Mouse (Mus musculus): Measurements from ENCODE around the gene Ranbp9. TPM values are rescaled to one million over a fixed set of nuclear protein-coding genes. Genes with fewer than 3 reads are reported as not detected.
A peak's percentile ranks its signal among the peaks of the same experiment; 100 is the strongest.

Gene Ranbp9
- 10 to 100 TPM; 35.9 to 46.7 (median 41.6) TPM for total RNA-seq (2022)

DNA sequence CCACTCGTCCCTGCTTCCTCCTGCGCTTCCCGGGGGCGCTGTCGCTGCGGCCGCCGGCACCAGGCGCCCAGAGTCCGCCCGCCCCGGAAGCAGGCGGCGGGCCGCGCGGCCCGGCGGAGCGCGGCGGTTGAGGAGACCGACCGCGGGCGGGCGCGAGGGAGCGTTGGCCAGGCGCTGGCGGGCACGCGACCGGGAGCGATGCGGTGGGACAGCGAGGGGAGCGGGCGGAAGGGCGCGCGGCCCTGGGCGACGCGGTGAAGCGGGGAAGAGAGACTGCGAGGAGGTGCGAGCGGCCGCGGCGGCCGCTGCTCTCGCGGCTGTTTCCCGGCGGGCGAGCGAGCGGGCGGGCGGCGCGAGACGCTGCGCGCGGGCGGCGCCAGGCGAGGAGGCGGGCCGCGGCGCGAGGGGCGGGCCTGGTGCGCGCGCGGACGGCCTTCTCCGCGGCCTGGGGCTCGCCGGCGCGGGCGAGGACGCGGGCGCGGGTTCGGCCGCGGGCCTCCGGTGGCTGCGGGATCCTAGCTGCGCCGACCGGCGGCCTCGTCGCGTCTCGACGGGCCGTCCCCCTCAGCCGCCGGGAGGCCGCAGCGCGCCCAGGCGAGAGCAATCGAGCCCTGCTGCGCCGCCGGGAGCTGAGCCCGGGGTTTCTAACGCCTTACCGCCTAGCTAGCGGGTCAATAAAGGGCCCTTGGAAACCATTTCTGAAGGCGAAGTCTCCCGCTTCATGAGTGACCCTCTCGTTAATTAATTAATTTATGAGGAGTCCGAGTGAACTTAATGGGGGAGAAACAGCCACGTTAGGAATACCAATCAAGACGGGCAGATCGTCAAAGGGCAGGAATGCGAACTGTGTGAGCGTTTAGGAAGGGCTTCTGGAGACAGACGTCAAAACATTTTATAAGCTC is at the start of gene Ranbp9:
Ranbp9 (minus strand) TSS at position 326 of the 902 bp plus-strand sequence.
- peak; percentile 57 for DNase-seq (ENCODE audit: low spot score)

DNA sequence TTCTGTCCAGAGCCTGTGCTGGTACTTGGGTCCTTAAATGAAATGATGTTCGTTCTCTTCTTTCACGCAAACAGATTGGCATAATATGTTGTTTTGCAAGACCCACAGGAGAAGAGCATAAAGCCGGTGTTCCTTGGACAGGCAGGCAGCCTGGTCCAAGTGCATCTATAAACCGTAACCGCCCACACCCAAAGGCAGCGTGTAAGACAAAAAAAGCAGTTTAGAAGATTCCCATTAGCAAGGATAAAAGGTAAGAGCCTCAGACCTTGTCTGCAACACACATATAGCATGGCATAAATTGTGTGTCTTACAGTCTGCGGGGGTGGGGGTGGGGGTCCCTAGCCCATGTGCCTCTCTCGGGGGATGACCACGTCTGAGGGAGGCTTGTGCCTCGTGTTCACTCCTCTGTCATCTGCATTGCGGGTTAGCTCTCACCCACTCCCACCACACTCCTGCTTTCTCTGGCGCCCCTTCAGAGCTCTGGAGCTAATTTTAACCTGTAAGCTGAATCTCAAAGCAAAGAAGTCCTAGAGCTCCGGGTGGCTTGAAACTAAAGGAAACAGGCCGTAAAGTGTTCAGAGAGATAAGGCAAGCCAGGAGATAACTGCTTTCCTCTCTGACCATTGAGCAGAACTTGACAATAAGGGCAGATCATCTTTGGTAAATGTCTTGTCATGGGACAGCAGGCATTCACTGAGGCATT is 49.2 kb upstream of the Ranbp9 start:
- no peak for DNase-seq (ENCODE audit: low spot score)

DNA sequence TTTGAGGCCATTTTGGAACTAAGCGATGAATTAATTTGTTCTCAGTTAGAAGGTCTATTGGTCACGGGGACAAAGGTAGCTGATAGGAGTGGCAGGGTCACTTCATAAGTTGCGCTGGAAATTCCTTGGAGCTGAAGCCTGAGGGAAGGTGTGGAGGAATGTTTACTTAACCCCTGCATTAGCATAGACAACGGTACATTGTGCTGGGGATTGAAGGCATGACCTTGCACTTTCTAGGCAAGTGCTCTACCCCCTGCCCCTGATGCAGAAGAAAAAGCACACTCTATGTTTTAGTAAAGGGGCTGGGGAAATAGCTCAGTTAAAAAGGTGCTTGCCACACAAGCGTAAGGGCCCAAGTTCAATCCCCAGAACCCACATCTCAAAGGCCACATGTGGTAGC is 45.2 kb upstream of the Ranbp9 start:
- DNase-seq (ENCODE audit: low spot score): no peak

DNA sequence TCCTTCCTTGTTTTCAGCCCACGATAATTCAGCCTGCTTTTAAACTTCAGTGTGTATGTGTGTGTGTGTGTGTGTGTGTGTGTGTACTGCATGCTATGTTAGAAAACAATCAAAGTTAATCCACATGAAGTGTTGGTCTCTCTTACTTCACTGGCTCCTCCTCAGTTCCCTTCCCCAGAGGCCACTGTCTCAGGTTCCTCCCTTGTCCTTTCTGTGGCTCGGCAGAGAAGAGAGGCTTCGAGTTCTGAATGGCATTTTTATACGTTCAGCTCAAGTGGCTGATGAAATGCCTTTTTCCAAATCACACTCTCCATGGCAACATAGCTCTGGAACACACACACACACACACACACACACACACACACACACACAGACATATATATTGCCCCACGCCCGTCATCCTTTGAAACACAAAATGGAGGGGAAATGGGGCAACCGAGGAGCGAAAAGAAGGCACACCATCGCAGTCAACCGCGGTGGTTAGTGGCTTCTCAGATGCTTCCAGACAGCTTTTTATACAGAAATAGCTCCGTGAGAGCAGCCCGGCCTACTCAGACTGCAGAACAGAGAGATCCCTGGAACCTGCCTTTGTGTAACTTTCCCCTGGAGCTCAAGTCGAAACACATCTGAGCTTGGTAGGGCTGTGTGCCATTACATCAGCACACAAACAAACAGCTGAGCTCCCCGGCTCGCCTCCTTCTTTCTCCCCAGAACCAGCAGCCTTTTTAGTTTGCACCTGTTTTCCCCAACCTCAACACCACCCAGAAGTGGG is 44.5 kb upstream of the Ranbp9 start:
- no peak for DNase-seq (ENCODE audit: low spot score)

DNA sequence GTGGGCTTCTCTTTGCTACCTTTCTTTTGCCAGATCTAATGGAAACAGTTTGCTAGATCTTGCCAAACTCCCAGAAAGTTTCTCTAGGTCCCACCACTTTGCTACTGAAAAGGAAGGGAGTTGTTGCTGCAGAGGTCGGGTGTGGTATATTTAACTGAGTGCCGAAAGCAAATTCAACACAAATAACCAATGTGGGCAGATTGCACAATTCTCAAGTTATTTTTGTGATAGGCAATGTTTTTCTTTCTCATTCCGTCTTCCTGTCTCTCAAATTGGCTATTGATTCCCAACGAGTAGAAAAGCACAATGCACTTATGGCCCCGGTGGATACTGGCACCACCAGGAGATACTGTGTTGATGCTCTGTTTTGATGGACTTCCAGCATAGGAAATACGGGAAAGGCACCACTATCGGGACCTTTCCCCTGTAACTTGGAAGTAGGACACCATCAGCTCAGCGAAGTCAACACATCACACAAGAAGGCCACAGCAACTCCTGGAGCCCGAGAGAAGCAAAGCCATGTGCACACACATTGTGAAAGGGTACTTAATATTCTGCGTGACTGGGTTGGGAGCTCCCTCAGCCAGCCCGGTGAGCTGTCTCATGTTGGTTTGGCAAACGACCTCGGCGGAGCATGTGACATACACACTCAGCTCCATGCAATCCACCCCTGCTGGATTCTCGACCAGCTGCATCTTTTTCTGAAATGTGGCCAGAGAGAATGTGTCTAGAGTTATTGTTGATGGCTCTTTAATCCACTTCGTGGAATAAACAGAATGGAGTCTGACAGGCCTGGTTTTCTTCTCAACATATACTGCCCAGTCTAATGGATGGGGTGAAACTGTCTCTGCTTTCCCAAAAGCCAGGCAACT is 43.6 kb upstream of the Ranbp9 start:
- peak; percentile 74 for DNase-seq (ENCODE audit: low spot score)

DNA sequence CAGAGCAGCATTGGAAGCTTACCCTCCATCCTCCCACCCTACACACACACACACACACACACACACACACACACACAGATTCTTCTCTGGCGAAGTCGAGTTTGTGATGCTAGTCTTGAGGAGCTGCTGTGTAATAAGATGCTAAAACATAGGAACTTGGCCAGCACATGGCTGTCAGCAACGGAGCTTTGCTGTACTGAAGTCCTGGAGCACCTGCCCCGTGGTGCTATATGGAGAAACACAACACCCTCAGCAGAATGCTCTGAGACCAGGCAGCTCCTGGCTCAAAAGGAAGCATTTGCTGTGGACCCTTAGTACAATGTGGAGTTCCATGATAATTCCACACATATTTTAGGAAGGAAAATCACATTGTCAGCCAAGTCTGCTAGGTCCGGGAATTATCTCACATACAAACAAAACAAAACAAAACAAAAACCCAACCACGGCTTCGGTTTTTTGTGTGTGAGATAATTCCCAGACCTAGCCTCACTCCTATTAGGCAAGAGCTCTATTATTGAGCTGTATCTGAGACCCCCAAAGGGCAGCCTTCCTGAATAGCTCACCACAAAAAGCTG is 42.9 kb upstream of the Ranbp9 start:
- no peak for DNase-seq (ENCODE audit: low spot score)

DNA sequence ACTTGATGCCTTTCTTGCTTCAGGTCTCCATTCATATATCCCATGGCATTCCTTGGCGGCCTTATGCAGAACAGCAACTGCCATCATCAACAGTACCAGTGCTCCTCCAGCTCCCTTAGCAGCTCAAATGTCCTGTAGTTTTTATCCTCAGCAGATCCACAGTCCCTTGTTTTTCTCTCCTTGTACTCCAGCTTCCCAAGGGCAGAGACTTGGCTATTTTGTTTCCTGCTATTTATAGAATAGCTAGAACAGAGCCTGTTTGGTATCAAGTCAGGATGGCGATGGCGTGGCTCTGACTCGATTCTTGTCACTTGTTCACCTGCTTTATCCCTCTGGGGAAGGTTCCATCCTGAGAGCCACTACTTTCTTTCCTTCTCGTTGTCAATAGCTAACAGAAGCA is 40.9 kb upstream of the Ranbp9 start:
- no peak for DNase-seq (ENCODE audit: low spot score)

DNA sequence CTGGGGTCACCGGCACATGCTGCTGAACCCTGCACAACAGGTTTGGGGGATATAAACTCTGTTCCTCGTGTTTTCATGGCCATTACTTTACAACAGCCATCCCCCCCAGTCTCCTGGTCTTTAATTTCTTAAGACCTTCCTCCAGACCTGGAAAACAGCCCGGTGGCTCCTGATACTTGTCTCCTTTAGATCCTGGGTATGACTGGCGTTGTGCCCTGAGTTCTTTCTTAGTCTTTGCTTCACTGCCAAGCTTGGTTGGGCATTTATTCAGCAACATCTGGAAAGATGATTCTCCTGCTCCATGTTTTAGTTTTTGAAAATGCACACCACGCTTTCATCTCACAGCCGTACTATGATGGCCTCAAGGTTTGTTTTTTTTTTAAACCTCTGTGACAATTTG is 38.2 kb upstream of the Ranbp9 start:
- DNase-seq (ENCODE audit: low spot score): no peak

DNA sequence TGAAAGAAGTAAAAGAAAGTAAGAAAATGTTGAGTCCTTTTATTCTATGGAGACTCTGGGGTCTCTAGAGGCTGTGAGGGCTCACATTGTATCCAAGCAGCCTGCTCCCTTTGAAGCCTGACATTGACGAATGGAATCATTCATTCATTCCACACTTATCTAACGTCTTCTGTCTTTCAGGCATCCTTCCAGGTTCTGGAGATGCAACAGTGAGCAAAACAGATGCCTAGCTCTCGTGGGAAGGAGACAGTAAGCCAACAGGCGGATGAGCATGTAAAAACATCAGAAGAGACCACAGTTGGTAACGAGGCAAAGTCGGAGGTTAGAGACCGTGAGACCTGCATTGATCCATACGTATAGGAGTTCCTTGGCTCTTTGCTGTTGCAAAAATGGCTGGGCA is 36.3 kb upstream of the Ranbp9 start:
- DNase-seq (ENCODE audit: low spot score): no peak

DNA sequence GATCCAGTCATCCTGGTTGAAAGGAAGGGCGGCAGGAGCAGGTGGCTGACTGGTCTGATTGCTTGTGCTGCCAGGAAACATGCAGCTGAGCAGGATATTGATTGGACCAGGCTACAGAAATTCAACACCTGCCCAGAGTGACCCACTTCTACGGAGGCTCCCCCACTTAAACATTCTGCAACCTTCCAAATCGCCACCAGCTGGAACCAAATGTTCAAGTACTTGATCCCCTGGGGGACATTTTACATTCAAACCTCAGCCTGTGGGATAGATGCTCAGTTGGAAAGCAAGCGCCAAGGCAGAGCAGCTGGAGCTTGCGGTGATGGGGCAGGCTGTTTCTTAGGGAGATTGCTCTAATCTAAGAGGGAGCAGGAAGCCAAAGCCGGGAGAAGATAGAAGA is 35.8 kb upstream of the Ranbp9 start:
- peak; percentile 53 for DNase-seq (ENCODE audit: low spot score)

DNA sequence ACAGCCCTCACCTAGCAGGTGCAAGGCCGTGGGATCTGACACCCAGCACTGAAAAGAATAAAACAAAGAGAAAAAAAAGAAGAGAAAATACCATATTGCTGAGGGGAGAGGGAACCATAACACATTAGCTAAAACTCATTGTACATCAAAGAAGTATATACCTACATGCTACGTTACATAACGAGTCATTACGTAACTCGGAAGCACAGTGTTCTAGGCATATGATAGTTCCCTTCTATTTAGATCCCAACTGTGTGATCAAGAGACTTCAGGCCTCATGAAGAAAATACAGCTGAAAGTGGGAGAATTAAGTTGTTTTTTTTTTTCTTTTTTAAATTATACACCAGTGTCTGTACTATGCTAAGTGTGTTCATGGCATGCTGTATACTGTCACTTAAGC is 35.0 kb upstream of the Ranbp9 start:
- DNase-seq (ENCODE audit: low spot score): no peak

DNA sequence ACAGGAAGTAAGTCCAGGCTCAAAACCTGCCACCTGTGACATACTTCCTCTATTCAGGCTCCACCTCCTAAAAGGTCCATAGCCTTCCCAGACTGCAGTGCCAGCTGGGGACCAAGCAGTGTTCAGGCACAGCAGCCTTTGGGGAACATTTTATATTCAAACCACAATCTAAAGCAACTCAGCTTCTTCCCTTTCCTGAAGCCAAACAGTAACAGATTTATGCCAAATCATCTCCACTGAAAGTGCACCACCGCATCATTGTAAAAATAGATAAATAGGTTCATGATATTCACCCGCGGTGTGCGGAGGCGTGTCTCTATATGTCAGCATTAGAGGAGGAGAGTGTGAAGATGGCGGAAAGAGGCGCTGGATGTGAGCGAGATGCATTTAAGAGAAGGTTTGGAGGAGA is 33.9 kb upstream of the Ranbp9 start:
- no peak for DNase-seq (ENCODE audit: low spot score)

DNA sequence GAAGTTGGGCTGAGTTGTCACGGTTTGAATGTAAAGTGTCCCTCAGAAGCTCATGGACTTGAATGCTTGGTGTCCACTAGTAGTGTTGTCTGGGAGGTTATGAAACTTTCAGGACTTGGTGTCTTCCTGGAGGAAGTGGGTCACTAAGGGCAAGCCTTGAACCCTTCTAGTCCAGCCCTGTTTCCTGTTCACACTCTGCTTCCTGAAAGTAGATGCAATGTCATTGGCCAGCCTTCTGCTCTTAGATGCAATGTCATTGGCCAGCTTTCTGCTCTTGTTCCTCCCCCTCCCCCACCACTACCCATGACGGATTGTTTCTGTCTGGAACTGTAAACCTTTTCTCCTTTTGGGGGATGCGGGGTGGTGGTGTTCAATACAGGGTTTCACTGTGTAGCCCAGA is 31.7 kb upstream of the Ranbp9 start:
- no peak for DNase-seq (ENCODE audit: low spot score)

DNA sequence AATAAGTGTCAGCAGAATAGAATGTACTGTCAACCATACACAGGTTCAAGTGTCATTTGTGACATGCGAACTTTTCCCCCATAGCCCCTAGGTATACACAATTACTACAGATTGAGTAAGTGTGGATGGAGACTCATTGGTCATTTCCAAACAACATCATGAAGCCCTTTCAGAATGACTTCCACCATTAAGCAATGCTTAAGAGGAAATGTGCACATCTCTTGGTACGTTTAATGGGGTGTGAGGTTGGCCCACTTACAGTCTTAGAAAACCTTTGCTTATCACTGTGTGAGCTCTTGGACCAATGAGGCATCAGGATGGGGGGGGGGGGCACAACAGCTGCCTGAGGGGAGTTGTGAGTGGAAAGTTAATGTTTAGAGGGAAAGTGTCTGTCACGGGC is 24.7 kb upstream of the Ranbp9 start:
- no peak for DNase-seq (ENCODE audit: low spot score)

DNA sequence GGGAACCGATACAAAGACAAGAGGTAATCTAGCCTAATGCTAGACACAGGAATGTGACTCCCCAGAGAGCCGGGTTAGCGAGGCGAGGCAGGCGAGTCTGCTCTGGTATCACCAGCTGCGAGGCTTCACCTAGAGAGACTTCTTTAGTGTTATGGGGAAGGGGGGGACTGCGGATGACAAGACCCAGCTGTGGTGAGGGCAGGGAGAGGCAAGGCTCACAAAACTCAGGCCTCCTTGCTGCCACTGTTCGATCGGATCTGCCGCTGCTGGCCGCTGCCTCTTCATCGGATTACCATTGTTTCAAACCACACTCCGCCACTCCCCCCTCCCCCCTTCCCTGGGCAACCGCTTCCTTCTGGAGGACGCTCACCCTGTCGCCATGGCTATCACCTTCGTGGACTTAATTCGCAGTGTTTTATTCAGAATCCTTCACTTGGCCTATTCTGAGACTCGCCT is 22.3 kb upstream of the Ranbp9 start:
- DNase-seq (ENCODE audit: low spot score): no peak

DNA sequence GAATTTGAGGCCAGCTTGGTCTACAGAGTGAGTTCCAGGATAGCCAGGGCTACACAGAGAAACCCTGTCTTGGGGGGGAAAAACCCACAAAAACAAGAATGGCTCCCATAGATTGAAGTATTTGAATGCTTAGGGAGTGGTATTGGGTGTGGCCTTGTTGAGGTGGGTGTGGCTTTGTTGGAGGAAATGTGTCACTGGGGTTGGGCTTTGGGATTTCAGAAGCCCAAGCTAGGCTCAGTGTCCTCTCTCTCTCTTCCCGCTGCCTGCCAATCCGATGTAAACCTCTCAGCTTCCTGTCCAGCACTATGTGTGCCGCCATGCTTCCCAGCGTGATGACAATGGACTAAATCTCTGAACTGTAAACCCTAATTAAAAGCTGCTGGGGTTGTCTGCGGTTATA is 20.5 kb upstream of the Ranbp9 start:
- DNase-seq (ENCODE audit: low spot score): no peak

DNA sequence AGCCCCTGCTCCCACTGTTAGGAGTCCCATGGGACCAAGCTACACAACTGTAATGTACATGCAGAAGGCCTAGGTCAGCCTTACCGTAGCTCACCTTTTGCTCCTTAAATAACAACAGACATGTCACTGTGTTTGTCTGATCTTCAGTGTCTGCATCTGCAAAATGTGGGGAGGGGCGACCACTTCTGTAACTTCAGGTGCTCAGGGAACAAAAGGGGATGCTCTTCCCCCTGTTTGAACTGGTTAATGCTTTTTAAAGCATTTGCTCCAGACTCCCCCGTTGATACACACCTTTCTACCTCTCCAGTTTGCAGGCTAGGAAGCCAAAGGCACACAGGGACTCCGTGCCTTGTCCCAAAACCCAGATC is 19.4 kb upstream of the Ranbp9 start:
- DNase-seq (ENCODE audit: low spot score): no peak

DNA sequence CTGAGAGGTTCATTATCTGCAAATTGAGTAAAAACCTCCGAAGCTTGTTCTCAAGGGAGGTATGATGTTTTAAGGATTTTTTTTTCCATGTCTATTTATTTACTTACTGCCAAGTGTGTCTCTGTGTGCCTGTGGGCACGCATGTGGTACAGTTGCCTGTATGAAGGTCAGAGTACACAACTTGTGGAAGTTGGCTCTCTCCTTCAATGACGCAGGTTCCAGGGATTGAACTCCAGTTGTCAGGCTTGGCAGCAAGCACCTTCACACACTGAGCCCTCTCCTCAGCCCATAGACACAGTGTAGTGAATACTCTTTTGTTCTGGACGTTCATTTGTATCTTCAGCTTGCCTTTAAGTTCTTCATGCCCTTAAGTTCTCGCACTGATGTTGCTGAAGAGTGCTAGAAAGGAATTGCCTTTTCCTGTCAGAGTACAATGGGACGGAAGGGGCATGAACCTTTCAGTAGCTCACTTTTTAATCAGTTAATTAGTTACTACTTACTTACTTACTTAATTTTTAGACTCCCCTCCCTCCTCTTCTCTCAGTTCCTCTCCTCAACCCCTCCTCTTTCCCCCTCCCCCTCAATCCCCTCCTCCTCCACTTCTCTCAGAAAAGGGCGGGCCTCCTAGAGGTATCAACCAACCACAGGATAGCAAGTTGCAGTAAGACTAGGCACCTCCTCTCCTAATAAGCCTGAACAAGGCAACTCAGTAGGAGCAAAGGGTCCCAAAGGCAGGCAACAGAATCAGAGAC is 18.8 kb upstream of the Ranbp9 start:
- DNase-seq (ENCODE audit: low spot score): no peak

DNA sequence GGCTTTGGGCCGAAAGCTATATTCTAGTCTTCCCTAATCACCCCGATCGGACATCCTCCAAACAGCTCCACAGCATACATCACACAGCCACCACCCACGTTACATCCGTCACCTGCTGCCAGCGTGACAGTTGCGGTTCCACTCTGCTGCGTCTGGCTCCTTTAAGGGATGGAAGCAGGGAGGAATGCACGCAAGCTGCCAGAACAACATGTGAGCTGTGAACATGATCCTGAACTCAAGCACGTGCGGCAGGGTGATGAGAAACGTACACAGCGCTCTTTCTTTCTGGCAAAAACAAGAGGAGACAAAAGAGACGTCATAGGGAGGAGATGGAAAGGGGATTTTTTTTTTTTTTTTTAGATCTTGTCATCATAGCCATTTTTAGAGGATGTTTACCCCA is 17.8 kb upstream of the Ranbp9 start:
- peak; percentile 36 for DNase-seq (ENCODE audit: low spot score)

DNA sequence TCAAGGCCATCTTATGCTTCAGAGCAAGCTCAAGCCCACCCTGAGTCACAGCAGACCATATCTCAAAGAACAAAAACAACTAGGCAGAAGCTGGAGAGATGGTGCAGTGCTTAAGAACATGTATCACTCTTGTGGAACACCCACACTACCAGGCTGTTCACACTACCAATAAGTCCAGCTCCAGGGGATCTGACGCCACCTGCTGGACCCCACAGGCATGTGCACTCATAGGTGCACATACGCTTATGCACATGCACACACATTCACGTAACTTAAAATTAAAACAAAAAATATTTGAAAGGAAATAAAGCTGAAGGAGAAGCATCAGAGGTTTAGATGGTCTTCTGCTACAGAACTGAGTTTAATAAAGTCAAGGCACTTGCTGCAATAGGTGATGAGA is 16.7 kb upstream of the Ranbp9 start:
- DNase-seq (ENCODE audit: low spot score): no peak
